Mouse (Mus musculus) kidney, adult 2 months (tissue): ENCODE measurements around the gene Pheta1.

ENCODE experiments used
- CTCF ChIP-seq: fragments of 200-500 bp; conservative IDR thresholded peaks from 2 replicates; pipeline ENCODE4 v1.5.1; 2011; ENCODE audit warnings: low read depth, mild to moderate bottlenecking, control low read depth, low read length, moderate library complexity, mixed read lengths; ENCODE audit not compliant: insufficient read depth, insufficient read length
- POLR2A ChIP-seq: fragments of 200-500 bp; IDR thresholded peaks from one replicate; pipeline ENCODE4 v1.6.1; 2011; ENCODE audit warnings: low read depth, low read length, control low read depth

DNA sequence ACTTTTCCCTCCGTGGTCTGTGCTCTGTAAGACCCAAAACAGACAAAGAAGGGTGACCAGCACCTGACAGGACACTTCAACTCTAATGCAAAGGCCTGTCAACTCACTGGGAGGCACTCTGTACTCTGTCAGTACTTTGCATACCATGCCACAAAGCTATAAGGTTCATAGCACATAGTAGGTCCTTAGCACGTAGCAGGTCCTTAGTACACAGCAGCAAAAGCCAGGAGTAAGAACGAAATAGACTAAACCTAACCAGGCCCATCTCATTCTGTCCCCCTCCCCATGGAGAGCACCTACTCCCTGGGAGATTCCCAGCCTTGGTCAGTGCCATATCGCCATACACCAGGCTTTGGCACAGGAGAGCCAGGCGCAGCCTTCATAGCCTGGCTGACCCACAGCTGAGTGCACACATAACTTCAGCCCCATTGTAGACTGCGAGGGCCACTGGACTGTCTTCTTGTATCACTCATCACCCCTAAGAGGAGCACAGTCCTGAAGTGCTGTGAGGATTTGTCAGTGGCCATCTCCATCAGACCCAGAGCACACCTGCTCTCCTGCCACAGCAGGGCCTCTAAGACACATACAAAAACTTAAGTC, 17.7 kb upstream of the Pheta1 start:
- no peak for TF ChIP-seq CTCF
- TF ChIP-seq POLR2A: no peak
